Comparison of ENCODE assay signal across 9 mouse cellular contexts in genomic region chr12:75389308-75390135, GRCm38 (mm10). TPM values are rescaled to one million over a fixed set of nuclear protein-coding genes. Genes with fewer than 3 reads are reported as not detected.
A peak's percentile ranks its signal among the peaks of the same experiment; 100 is the strongest.
DNase-seq lines count a peak whose midpoint lies in the region; ATAC-seq and TF ChIP-seq lines count a peak whose summit lies in the region.
"Had no signal": no experiment of that assay in that cellular context is flagged by ENCODE, and none has a peak within 500 bp of the region (broad histone marks: within the 10 kb centered on the region; RNA-seq: fewer than 3 reads in every experiment).

No protein-coding gene starts in this region.

- TF ChIP-seq EP300 in CH12.LX (IDR thresholded peaks at IDR 0.05; ENCODE audit: low read length) = no peak

- no peaks in the 10 kb centered on the region for H3K4me1 ChIP-seq in heart, embryonic 12.5 days (replicated peaks)
- H3K4me1 ChIP-seq in CH12.LX (ENCODE audit: control insufficient read depth in 1 of 2, insufficient read depth in 2 of 2) = no peaks in the 10 kb centered on the region
- H3K4me1 ChIP-seq in midbrain, embryonic 11.5 days (ENCODE audit: control insufficient read depth, insufficient read depth, low read length) = no peaks in the 10 kb centered on the region

- peak; percentile 42 to 68 for DNase-seq in heart, adult 18-20 months
- DNase-seq in CH12.LX (ENCODE audit: extremely low read depth) = peak; percentile 30
- peak; percentile 37 for DNase-seq in cerebellum, adult 11 months
- peak; percentile 58 for DNase-seq in forelimb bud, embryonic 11.5 days (ENCODE audit: low read depth, low spot score)
- peak; percentile 63 for DNase-seq in layer of hippocampus, adult 9-10 months (ENCODE audit: low spot score)
- peak; percentile 96 for DNase-seq in midbrain, embryonic 11.5 days (ENCODE audit: low spot score, missing footprints)
- peak; percentile 43 for DNase-seq in thymus, postnatal 25 days

- no peak for ATAC-seq in heart, embryonic 12.5 days (ENCODE audit: insufficient number of reproducible peaks, low FRiP score)
- ATAC-seq in midbrain, embryonic 11.5 days (ENCODE audit: low FRiP score) = peak; percentile 73; the same call in 1 of the 2 replicates

- TF ChIP-seq CTCF in CH12.LX (conservative IDR thresholded peaks at IDR 0.05 in 1 of 2, IDR thresholded peaks at IDR 0.05 in 1 of 2; ENCODE audit: low read depth in 2 of 2, low read length in 2 of 2) = peak; percentile 66 to 85

- H3K9ac ChIP-seq in heart, embryonic 12.5 days = no peak overlapping the region
- no peak overlapping the region for H3K9ac ChIP-seq in CH12.LX (ENCODE audit: insufficient read depth, low read depth)
- H3K9ac ChIP-seq in midbrain, embryonic 11.5 days (ENCODE audit: low read length) = no peak overlapping the region

- no peak overlapping the region for H3K4me2 ChIP-seq in heart, embryonic 12.5 days
- no peak overlapping the region for H3K4me2 ChIP-seq in CH12.LX (ENCODE audit: insufficient read depth, low read depth, poor library complexity, severe bottlenecking)
- H3K4me2 ChIP-seq in midbrain, embryonic 11.5 days = no peak overlapping the region

- dilution Hi-C loops in CH12.LX (cut with MboI; ENCODE audit: extremely low pct_ligation_motif_present, extremely low pct_unique_long_range_greater_than_20kb, low sequenced_read_pairs) = no loop called here

- peaks cover 5% of the 10 kb centered on the region; the same call in 1 of the 2 replicates for H3K27me3 ChIP-seq in heart, embryonic 12.5 days (replicated peaks)
- H3K27me3 ChIP-seq in CH12.LX (replicated peaks) = no peaks in the 10 kb centered on the region
- H3K27me3 ChIP-seq in midbrain, embryonic 11.5 days (ENCODE audit: control insufficient read depth, insufficient read depth, low read length) = no peaks in the 10 kb centered on the region

- no peak overlapping the region for H3K27ac ChIP-seq in heart, embryonic 12.5 days (ENCODE audit: poor library complexity, severe bottlenecking)
- H3K27ac ChIP-seq in CH12.LX (ENCODE audit: insufficient read depth, low read depth) = no peak overlapping the region
- H3K27ac ChIP-seq in midbrain, embryonic 11.5 days (ENCODE audit: low read depth, low read length) = no peak overlapping the region

- no peak overlapping the region for H3K4me3 ChIP-seq in heart, embryonic 12.5 days
- no peak overlapping the region for H3K4me3 ChIP-seq in CH12.LX (replicated peaks in 1 of 3; ENCODE audit: low read depth in 2 of 3, low read length in 2 of 3, poor library complexity in 1 of 3)
- no peak overlapping the region for H3K4me3 ChIP-seq in midbrain, embryonic 11.5 days (ENCODE audit: low read depth, low read length)

- 41% methylated on average over 20 of the region's 20 CpGs for WGBS in heart, embryonic 12.5 days
- 47% methylated on average over 20 of the region's 20 CpGs for WGBS in midbrain, embryonic 11.5 days

- H3K9me3 ChIP-seq in heart, embryonic 12.5 days (replicated peaks) = no peaks in the 10 kb centered on the region
- no peaks in the 10 kb centered on the region for H3K9me3 ChIP-seq in CH12.LX (replicated peaks; ENCODE audit: low read length)
- no peaks in the 10 kb centered on the region for H3K9me3 ChIP-seq in midbrain, embryonic 11.5 days (ENCODE audit: control insufficient read depth, low read length)

- TF ChIP-seq POLR2A in CH12.LX (IDR thresholded peaks at IDR 0.05; ENCODE audit: low read depth, low read length) = no peak

- in situ Hi-C loops in CH12.LX (cut with MboI; ENCODE audit: low pct_ligation_motif_present, low pct_unique_long_range_greater_than_20kb, low sequenced_read_pairs) = loop anchor here (10.0 kb wide), 1 partner anchor 1075 kb away; the partner anchor contains the start of gene Gm11042

- no peaks in the 10 kb centered on the region for H3K79me2 ChIP-seq in CH12.LX (replicated peaks; ENCODE audit: control insufficient read depth, extremely low read depth, insufficient read depth, poor library complexity, severe bottlenecking)

- TF ChIP-seq RAD21 in CH12.LX (IDR thresholded peaks at IDR 0.05; ENCODE audit: low read depth, low read length) = peak; percentile 89

- H3K36me3 ChIP-seq in heart, embryonic 12.5 days = no peaks in the 10 kb centered on the region
- no peaks in the 10 kb centered on the region for H3K36me3 ChIP-seq in CH12.LX (replicated peaks in 1 of 2; ENCODE audit: control insufficient read depth in 1 of 2, insufficient read depth in 1 of 2, low read length in 1 of 2)
- no peaks in the 10 kb centered on the region for H3K36me3 ChIP-seq in midbrain, embryonic 11.5 days (ENCODE audit: control insufficient read depth, insufficient read depth, low read length)

TF ChIP-seq in CH12.LX, 34 proteins besides CTCF, POLR2A, EP300 and RAD21:
- TF ChIP-seq SMC3 (IDR thresholded peaks at IDR 0.05; ENCODE audit: low read depth, low read length) (peak; percentile 81), ZNF384 (IDR thresholded peaks at IDR 0.05; ENCODE audit: low read depth, low read length) (peak; percentile 48; the same call in 1 of the 2 replicates), ZMIZ1 (IDR thresholded peaks at IDR 0.05; ENCODE audit: low read depth, low read length) (no peak), ZC3H11A (IDR thresholded peaks at IDR 0.05; ENCODE audit: low read depth, low read length) (peak; percentile 33; the same call in 1 of the 2 replicates)

RNA-seq across cellular contexts. Expression of gene Gphb5, which starts 27.1 kb away (rescaled TPM):
- total RNA-seq in heart, adult 18-20 months (2021) = not detected
- polyA plus RNA-seq in heart, embryonic 12.5 days (2016; fragmentation: Nextera tagmentation; extraction: Ambion mirVana) = not detected in 2 replicates
- not detected in 2 replicates for total RNA-seq in CH12.LX (2012; rRNA removed)
- not detected in 2 replicates for total RNA-seq in CH12.LX (2014; rRNA removed)
- not detected in 2 replicates for polyA plus RNA-seq in CH12.LX (2012; ENCODE audit: insufficient read length, low read depth)
- not detected in 2 replicates for polyA plus RNA-seq in midbrain, embryonic 11.5 days (2014; fragmentation: Nextera tagmentation; extraction: Ambion mirVana)
- polyA plus RNA-seq: stomach, embryonic 14.5 days had no signal

Comparison
In these comparisons a context has a peak if more than half of its experiments do, and no peak if none do; other contexts are left out.
1. DNase-seq: peak in every context shown above with its lines; median percentile 96 in midbrain, embryonic 11.5 days; 63 in layer of hippocampus, adult 9-10 months; 58 in forelimb bud, embryonic 11.5 days; 55 in heart, adult 18-20 months; 43 in thymus, postnatal 25 days; 37 in cerebellum, adult 11 months; 30 in CH12.LX.